Mouse (Mus musculus): ENCODE measurements around the gene Fam181a.
A peak's percentile ranks its signal among the peaks of the same experiment; 100 is the strongest.

GRCm38 (mm10) chr12:103322801-103323200, 12.0 kb downstream of the Fam181a start:
- no peak for TF ChIP-seq NRF1 (IDR thresholded peaks at IDR 0.05; ENCODE audit: low read depth, low read length)
- TF ChIP-seq ZKSCAN1 (IDR thresholded peaks at IDR 0.05; ENCODE audit: borderline replicate concordance, low read depth, low read length), result no peak
- no peak for TF ChIP-seq JUND (conservative IDR thresholded peaks at IDR 0.05; ENCODE audit: low read depth, low read length)
- no peak for TF ChIP-seq EP300 (IDR thresholded peaks at IDR 0.05; ENCODE audit: low read length)
- TF ChIP-seq CTCF (conservative IDR thresholded peaks at IDR 0.05 in 1 of 2, IDR thresholded peaks at IDR 0.05 in 1 of 2; ENCODE audit: low read depth in 2 of 2, low read length in 2 of 2), result peak; percentile 67 to 82
- TF ChIP-seq SIN3A (IDR thresholded peaks at IDR 0.05; ENCODE audit: low read length), result no peak
- no peak for TF ChIP-seq PAX5 (IDR thresholded peaks at IDR 0.05; ENCODE audit: low read length)
- no peak for TF ChIP-seq ELF1 (IDR thresholded peaks at IDR 0.05; ENCODE audit: low read depth, low read length)
- TF ChIP-seq USF1 (IDR thresholded peaks at IDR 0.05; ENCODE audit: low read depth, low read length), result no peak

Measured in CH12.LX (cell line).